Mouse (Mus musculus) lung, adult 2 months (tissue): ENCODE measurements at regions not wholly inside any gene's neighbourhood (a gene's known extent, or its start where the extent isn't known, plus 50 kb on each side); places are given as distances from the start of the nearest gene placed in this dataset.

Experiments
- CTCF ChIP-seq: fragments of 200-500 bp; IDR thresholded peaks from 2 replicates; pipeline ENCODE4 v1.5.1; 2011; ENCODE audit warnings: mild to moderate bottlenecking, low read length, control low read depth; ENCODE audit not compliant: insufficient read depth
- POLR2A ChIP-seq: fragments of 200-500 bp; IDR thresholded peaks from 2 replicates; pipeline ENCODE4 v1.6.1; 2011; ENCODE audit warnings: low read depth, mild to moderate bottlenecking, control low read depth, low read length, borderline replicate concordance; ENCODE audit errors: extremely low read depth

- no peak for TF ChIP-seq POLR2A
- no peak for TF ChIP-seq CTCF
Measured at GRCm38 (mm10) chr5:37963688-37964087, 74.9 kb upstream of the Stx18 start.
